Mouse (Mus musculus): ENCODE data around the gene Pfas. TPM values are rescaled to one million over a fixed set of nuclear protein-coding genes. Genes with fewer than 3 reads are reported as not detected.
"Not testable (repeated sequence)": the region's sequence is repeated elsewhere in the genome, so short reads cannot be mapped to it uniquely, and the experiment has no call there.

The Pfas gene
- polyA plus RNA-seq, 1 experiment from 2014 or later = 32.9 TPM

GRCm38 (mm10) chr11:68970232-68970631, 38.0 kb downstream of the Pfas start:
- H3K27ac ChIP-seq (ENCODE audit: low read depth) = no peak overlapping the region
- H3K4me1 ChIP-seq (replicated peaks; ENCODE audit: control insufficient read depth, insufficient read depth, low read length) = peaks cover 8% of the 10 kb centered on the region; the same call in 1 of the 2 replicates
- ATAC-seq (replicated peaks; ENCODE audit: low FRiP score, low TSS enrichment, low read depth) (no peak), DNase-seq (ENCODE audit: low spot score) (no peak)
- no peaks in the 10 kb centered on the region for H3K27me3 ChIP-seq (replicated peaks; ENCODE audit: control insufficient read depth, insufficient read depth, low read length)
- no peaks in the 10 kb centered on the region for H3K9me3 ChIP-seq (ENCODE audit: control insufficient read depth, low read length)
- H3K4me2 ChIP-seq (ENCODE audit: low read length) = no peak overlapping the region
- 64% methylated on average over 4 of the region's 4 CpGs for WGBS
- no peak overlapping the region for H3K9ac ChIP-seq (ENCODE audit: low read length)
- H3K4me3 ChIP-seq (ENCODE audit: low read depth, low read length) = no peak overlapping the region
- no peaks in the 10 kb centered on the region for H3K36me3 ChIP-seq (ENCODE audit: control insufficient read depth, insufficient read depth, low read length)

DNA sequence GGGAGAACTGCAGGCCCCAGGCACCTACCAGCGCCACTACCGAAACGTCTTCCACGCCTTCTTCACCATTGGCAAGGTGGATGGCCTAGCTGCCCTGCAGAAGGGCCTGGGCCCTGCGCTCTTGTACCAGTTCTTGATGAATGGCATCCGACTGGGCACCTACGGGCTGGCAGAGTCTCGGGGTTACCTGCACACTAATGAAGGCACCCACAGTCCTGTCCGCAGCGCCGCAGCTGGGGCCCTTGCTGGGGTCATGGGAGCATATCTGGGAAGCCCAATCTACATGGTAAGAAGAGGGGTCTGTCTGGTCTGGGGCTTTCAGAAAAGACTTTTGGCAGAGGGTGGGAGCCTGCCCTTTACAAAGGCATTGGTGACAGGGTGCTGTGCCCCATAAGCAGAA, 39.5 kb downstream of the Pfas start:
- WGBS = 87% methylated on average over 11 of the region's 11 CpGs
- no peak overlapping the region for H3K9ac ChIP-seq (ENCODE audit: low read length)
- peaks cover 8% of the 10 kb centered on the region; the same call in 1 of the 2 replicates for H3K4me1 ChIP-seq (replicated peaks; ENCODE audit: control insufficient read depth, insufficient read depth, low read length)
- no peaks in the 10 kb centered on the region for H3K36me3 ChIP-seq (ENCODE audit: control insufficient read depth, insufficient read depth, low read length)
- no peak overlapping the region for H3K4me3 ChIP-seq (ENCODE audit: low read depth, low read length)
- H3K27me3 ChIP-seq (replicated peaks; ENCODE audit: control insufficient read depth, insufficient read depth, low read length) = no peaks in the 10 kb centered on the region
- ATAC-seq (replicated peaks; ENCODE audit: low FRiP score, low TSS enrichment, low read depth) (no peak), DNase-seq (ENCODE audit: low spot score) (no peak)
- no peak overlapping the region for H3K27ac ChIP-seq (ENCODE audit: low read depth)
- H3K4me2 ChIP-seq (ENCODE audit: low read length) = no peak overlapping the region
- H3K9me3 ChIP-seq (ENCODE audit: control insufficient read depth, low read length) = no peaks in the 10 kb centered on the region

GRCm38 (mm10) chr11:68967337-68968282, 40.6 kb downstream of the Pfas start, which contains the start of gene Slc25a35:
Gene Slc25a35 (plus strand): TSS chr11:68968131.
- Histone ChIP-seq H3K36me3 (ENCODE audit: control insufficient read depth, insufficient read depth, low read length) (no peaks in the 10 kb centered on the region), H3K4me3 (ENCODE audit: low read depth, low read length) (peak within 1 kb of the TSS; percentile 48), H3K4me2 (ENCODE audit: low read length) (peak within 1 kb of the TSS; percentile 93), H3K9ac (ENCODE audit: low read length) (peak within 1 kb of the TSS; percentile 41), H3K9me3 (ENCODE audit: control insufficient read depth, low read length) (no peaks in the 10 kb centered on the region), H3K27me3 (replicated peaks; ENCODE audit: control insufficient read depth, insufficient read depth, low read length) (no peaks in the 10 kb centered on the region), H3K4me1 (replicated peaks; ENCODE audit: control insufficient read depth, insufficient read depth, low read length) (peaks cover 4% of the 10 kb centered on the region; the same call in 1 of the 2 replicates), H3K27ac (ENCODE audit: low read depth) (no peak within 1 kb of the TSS)
- ATAC-seq (replicated peaks; ENCODE audit: low FRiP score, low TSS enrichment, low read depth) (peak; percentile 94), DNase-seq (ENCODE audit: low spot score) (peak; percentile 88)
- WGBS = under 1% methylated on average over 50 of the region's 50 CpGs

- no peak for ATAC-seq (replicated peaks; ENCODE audit: low FRiP score, low TSS enrichment, low read depth)
- 48% methylated on average over 1 of the region's 1 CpGs for WGBS
- no peaks in the 10 kb centered on the region for H3K9me3 ChIP-seq (ENCODE audit: control insufficient read depth, low read length)
These were observed 41.7 kb downstream of the Pfas start for GRCm38 (mm10) chr11:68966554-68966953.

DNA sequence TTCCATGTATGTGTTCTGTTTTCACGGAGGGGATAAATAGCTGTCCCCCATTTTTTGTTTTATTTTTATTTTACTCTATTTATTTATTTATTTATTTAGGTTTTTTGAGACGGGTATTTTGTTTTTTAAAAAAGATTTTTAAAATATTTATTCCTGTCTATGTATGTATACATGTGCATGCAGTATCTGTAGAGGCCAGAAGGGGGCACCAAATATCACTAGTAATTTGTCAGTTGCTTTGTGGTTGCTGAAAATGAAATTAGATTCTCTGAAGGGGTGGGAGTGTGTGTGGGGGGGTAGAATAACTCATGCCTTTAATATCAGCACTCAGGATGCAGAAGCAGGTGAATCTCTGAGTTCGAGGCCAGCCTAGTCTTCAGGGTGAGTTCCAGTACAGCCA, 42.4 kb downstream of the Pfas start:
- H3K36me3 ChIP-seq (ENCODE audit: control insufficient read depth, insufficient read depth, low read length) = no peaks in the 10 kb centered on the region
- WGBS = 32% methylated on average over 3 of the region's 3 CpGs

More at GRCm38 (mm10) chr11:68966554-68966953, 41.7 kb downstream of the Pfas start:
- DNase-seq (ENCODE audit: low spot score) = no peak
- H3K4me1 ChIP-seq (replicated peaks; ENCODE audit: control insufficient read depth, insufficient read depth, low read length) = peaks cover 4% of the 10 kb centered on the region; the same call in 1 of the 2 replicates
- no peak overlapping the region for H3K9ac ChIP-seq (ENCODE audit: low read length)
- no peak overlapping the region for H3K4me3 ChIP-seq (ENCODE audit: low read depth, low read length)
- no peaks in the 10 kb centered on the region for H3K27me3 ChIP-seq (replicated peaks; ENCODE audit: control insufficient read depth, insufficient read depth, low read length)
- H3K36me3 ChIP-seq (ENCODE audit: control insufficient read depth, insufficient read depth, low read length) = no peaks in the 10 kb centered on the region
- no peak overlapping the region for H3K4me2 ChIP-seq (ENCODE audit: low read length)
- H3K27ac ChIP-seq (ENCODE audit: low read depth) = no peak overlapping the region

DNA sequence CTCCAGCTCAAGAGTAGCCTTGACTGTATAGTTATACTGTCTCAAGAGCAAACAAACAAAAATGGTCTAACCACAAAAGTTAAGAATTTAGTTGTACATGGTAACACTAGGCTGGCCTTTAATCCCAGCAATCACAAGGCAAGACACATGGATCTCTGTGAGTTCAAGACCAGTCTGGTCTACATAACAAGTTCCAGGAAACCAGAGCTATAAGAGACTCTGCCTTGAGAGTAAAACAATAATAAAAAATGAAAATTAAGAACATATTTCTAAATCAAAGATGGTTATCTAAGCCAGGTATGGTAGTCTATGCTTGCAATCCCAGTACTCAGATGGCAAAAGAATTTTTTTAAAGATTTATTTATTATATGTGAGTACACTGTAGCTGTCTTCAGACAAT, 43.2 kb downstream of the Pfas start:
- ATAC-seq (replicated peaks; ENCODE audit: low FRiP score, low TSS enrichment, low read depth) = no peak
- no peaks in the 10 kb centered on the region for H3K27me3 ChIP-seq (replicated peaks; ENCODE audit: control insufficient read depth, insufficient read depth, low read length)
- H3K4me1 ChIP-seq (replicated peaks; ENCODE audit: control insufficient read depth, insufficient read depth, low read length) = peaks cover 4% of the 10 kb centered on the region; the same call in 1 of the 2 replicates
- H3K36me3 ChIP-seq (ENCODE audit: control insufficient read depth, insufficient read depth, low read length) = no peaks in the 10 kb centered on the region
- H3K9ac ChIP-seq (ENCODE audit: low read length) = no peak overlapping the region
- DNase-seq (ENCODE audit: low spot score) = no peak
- no peak overlapping the region for H3K27ac ChIP-seq (ENCODE audit: low read depth)
- no peak overlapping the region for H3K4me2 ChIP-seq (ENCODE audit: low read length)
- H3K4me3 ChIP-seq (ENCODE audit: low read depth, low read length) = no peak overlapping the region
- no peaks in the 10 kb centered on the region for H3K9me3 ChIP-seq (ENCODE audit: control insufficient read depth, low read length)

More for the DNA sequence above, 42.4 kb downstream of the Pfas start:
- Histone ChIP-seq H3K4me3 (ENCODE audit: low read depth, low read length) (no peak overlapping the region), H3K27ac (ENCODE audit: low read depth) (no peak overlapping the region), H3K9ac (ENCODE audit: low read length) (no peak overlapping the region), H3K9me3 (ENCODE audit: control insufficient read depth, low read length) (no peaks in the 10 kb centered on the region), H3K27me3 (replicated peaks; ENCODE audit: control insufficient read depth, insufficient read depth, low read length) (no peaks in the 10 kb centered on the region), H3K4me2 (ENCODE audit: low read length) (no peak overlapping the region), H3K4me1 (replicated peaks; ENCODE audit: control insufficient read depth, insufficient read depth, low read length) (peaks cover 4% of the 10 kb centered on the region; the same call in 1 of the 2 replicates)
- peak; percentile 72 for DNase-seq (ENCODE audit: low spot score)
- ATAC-seq (replicated peaks; ENCODE audit: low FRiP score, low TSS enrichment, low read depth) = no peak

DNA sequence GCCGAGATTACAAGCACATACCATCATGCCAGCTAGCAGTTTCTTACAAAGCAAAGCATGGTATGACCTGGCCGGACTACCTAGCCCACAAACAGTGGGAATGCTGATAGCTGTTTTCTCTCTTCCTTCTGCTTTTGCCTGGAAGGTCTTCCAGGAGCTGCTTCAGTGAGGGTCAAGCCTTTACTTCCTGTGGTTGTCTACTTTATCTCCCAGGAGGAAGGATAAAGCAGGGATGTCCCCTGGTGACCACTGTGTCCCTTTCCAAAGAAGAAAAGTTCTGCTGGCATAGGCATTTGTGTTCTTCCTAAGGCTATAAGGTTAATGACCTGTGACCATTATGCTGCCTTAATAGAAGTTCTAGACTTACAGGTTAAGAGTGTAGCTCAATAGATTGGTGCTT, 44.9 kb downstream of the Pfas start:
- H3K4me2 ChIP-seq (ENCODE audit: low read length) = no peak overlapping the region
- H3K36me3 ChIP-seq (ENCODE audit: control insufficient read depth, insufficient read depth, low read length) = no peaks in the 10 kb centered on the region
- H3K4me1 ChIP-seq (replicated peaks; ENCODE audit: control insufficient read depth, insufficient read depth, low read length) = peaks cover 4% of the 10 kb centered on the region; the same call in 1 of the 2 replicates
- H3K9me3 ChIP-seq (ENCODE audit: control insufficient read depth, low read length) = no peaks in the 10 kb centered on the region
- no peak overlapping the region for H3K9ac ChIP-seq (ENCODE audit: low read length)
- H3K4me3 ChIP-seq (ENCODE audit: low read depth, low read length) = no peak overlapping the region
- no peak overlapping the region for H3K27ac ChIP-seq (ENCODE audit: low read depth)
- H3K27me3 ChIP-seq (replicated peaks; ENCODE audit: control insufficient read depth, insufficient read depth, low read length) = no peaks in the 10 kb centered on the region
- 83% methylated on average over 2 of the region's 2 CpGs for WGBS
- DNase-seq (ENCODE audit: low spot score) (no peak), ATAC-seq (replicated peaks; ENCODE audit: low FRiP score, low TSS enrichment, low read depth) (no peak)

GRCm38 (mm10) chr11:68962159-68962558, 46.1 kb downstream of the Pfas start:
- WGBS = 19% methylated on average over 11 of the region's 11 CpGs
- H3K27me3 ChIP-seq (replicated peaks; ENCODE audit: control insufficient read depth, insufficient read depth, low read length); DNase-seq (ENCODE audit: low spot score); H3K4me1 ChIP-seq (replicated peaks; ENCODE audit: control insufficient read depth, insufficient read depth, low read length); ATAC-seq (replicated peaks; ENCODE audit: low FRiP score, low TSS enrichment, low read depth); H3K4me3 ChIP-seq (ENCODE audit: low read depth, low read length); H3K27ac ChIP-seq (ENCODE audit: low read depth); H3K36me3 ChIP-seq (ENCODE audit: control insufficient read depth, insufficient read depth, low read length); H3K4me2 ChIP-seq (ENCODE audit: low read length); H3K9me3 ChIP-seq (ENCODE audit: control insufficient read depth, low read length); H3K9ac ChIP-seq (ENCODE audit: low read length): not testable (repeated sequence)

Measured in intestine, embryonic 14.5 days (tissue).